Mouse (Mus musculus): ENCODE results near the gene Mpped2.

GRCm38 (mm10) chr2:106754696-106755095 is 61.6 kb downstream of the Mpped2 start:
- TF ChIP-seq CTCF (conservative IDR thresholded peaks at IDR 0.05; ENCODE audit: insufficient read depth, insufficient read length, low read depth, low read length), result no peak
- TF ChIP-seq POLR2A (IDR thresholded peaks at IDR 0.05; ENCODE audit: low read depth, low read length), result no peak

Measured in kidney, adult 2 months (tissue).